Mouse (Mus musculus) bone marrow macrophage, adult 2 months (primary cell): Measurements from ENCODE around the gene Crat. TPM values are rescaled to one million over a fixed set of nuclear protein-coding genes. Genes with fewer than 3 reads are reported as not detected.

Source experiments
- H3K27ac ChIP-seq: 2 replicates; pipeline ENCODE4 v1.5.1; 2012; ENCODE audit warnings: low read depth, low read length; ENCODE audit not compliant: insufficient read depth
- H3K4me1 ChIP-seq: 2 replicates; pipeline ENCODE4 v1.6.1; 2012; ENCODE audit warnings: low read length; ENCODE audit not compliant: control insufficient read depth, insufficient read depth
- H3K4me3 ChIP-seq: 2 replicates; pipeline ENCODE4 v1.5.1; 2012; ENCODE audit warnings: mild to moderate bottlenecking, low read length, moderate library complexity; ENCODE audit not compliant: insufficient read depth
- CTCF ChIP-seq: IDR thresholded peaks from 2 replicates; pipeline ENCODE4 v1.5.1; 2012; ENCODE audit warnings: low read depth, mild to moderate bottlenecking, low read length, moderate library complexity
- POLR2A ChIP-seq: IDR thresholded peaks from 2 replicates; pipeline ENCODE4 v1.6.1; 2012; ENCODE audit warnings: mild to moderate bottlenecking, low read depth, low read length, borderline replicate concordance
- polyA plus RNA-seq: library from polyadenylated mRNA; stranded (reverse); fragments of >200 nt; gene quantifications from 2 replicates; pipeline ENCODE4 v1.2.4, GENCODE M21; 2012; ENCODE audit not compliant: missing spikeins, insufficient read depth, insufficient read length

Gene Crat
- polyA plus RNA-seq, 1 experiment: 66.4 TPM

- peaks cover 8% of the 10 kb centered on the region for H3K4me1 ChIP-seq
- no peak overlapping the region for H3K27ac ChIP-seq
- TF ChIP-seq POLR2A (no peak), CTCF (no peak)
- H3K4me3 ChIP-seq: no peak overlapping the region
These were observed 55.0 kb downstream of the Crat start for GRCm38 (mm10) chr2:30360626-30361025.

GRCm38 (mm10) chr2:30358533-30359531 is 56.8 kb downstream of the Crat start, which contains the start of gene Sh3glb2:
Gene Sh3glb2 (minus strand): TSS chr2:30359337.
- H3K4me3 ChIP-seq: peak within 1 kb of the TSS; percentile 94
- no peak for TF ChIP-seq CTCF
- TF ChIP-seq POLR2A: no peak
- peak within 1 kb of the TSS; percentile 4; the same call in 1 of the 2 replicates for H3K27ac ChIP-seq
- no peaks in the 10 kb centered on the region for H3K4me1 ChIP-seq

- TF ChIP-seq CTCF (no peak), POLR2A (no peak)
- Histone ChIP-seq H3K27ac (no peak overlapping the region), H3K4me1 (no peaks in the 10 kb centered on the region), H3K4me3 (peak overlapping the region; percentile 94)
These were observed 57.8 kb downstream of the Crat start for GRCm38 (mm10) chr2:30357552-30358510.

GRCm38 (mm10) chr2:30356906-30357305 is 58.7 kb downstream of the Crat start:
- Histone ChIP-seq H3K4me1 (no peaks in the 10 kb centered on the region), H3K27ac (no peak overlapping the region), H3K4me3 (no peak overlapping the region)
- no peak for TF ChIP-seq CTCF
- TF ChIP-seq POLR2A: no peak

- no peak for TF ChIP-seq CTCF
- TF ChIP-seq POLR2A: no peak
- no peak overlapping the region for H3K4me3 ChIP-seq
- no peak overlapping the region for H3K27ac ChIP-seq
- H3K4me1 ChIP-seq: peaks cover under 1% of the 10 kb centered on the region; the same call in 1 of the 2 replicates
These were observed 59.3 kb downstream of the Crat start for GRCm38 (mm10) chr2:30356266-30356665.

- H3K4me1 ChIP-seq: peaks cover 2% of the 10 kb centered on the region; the same call in 1 of the 2 replicates
- H3K4me3 ChIP-seq: no peak overlapping the region
- H3K27ac ChIP-seq: no peak overlapping the region
- TF ChIP-seq POLR2A: no peak
- no peak for TF ChIP-seq CTCF
These were observed 59.8 kb downstream of the Crat start for GRCm38 (mm10) chr2:30355861-30356260.

GRCm38 (mm10) chr2:30351149-30351548 is 64.5 kb downstream of the Crat start:
- Histone ChIP-seq H3K4me1 (peaks cover 12% of the 10 kb centered on the region), H3K27ac (no peak overlapping the region), H3K4me3 (no peak overlapping the region)
- no peak for TF ChIP-seq CTCF
- no peak for TF ChIP-seq POLR2A

Other genes with a start within 250 kb of the Crat start
- gene Endog, start 244.3 kb downstream of the Crat start, polyA plus RNA-seq: 5.4 and 6.4 TPM in 2 replicates
- 12.5 and 12.9 TPM in 2 replicates for gene Spout1, start 237.4 kb downstream of the Crat start, polyA plus RNA-seq
- gene Kyat1, start 210.0 kb downstream of the Crat start, polyA plus RNA-seq: 3.5 and 3.9 TPM in 2 replicates
- gene Lrrc8a, start 178.1 kb downstream of the Crat start, polyA plus RNA-seq: 17.0 and 18.9 TPM in 2 replicates
- gene Gm28035, start 175.2 kb downstream of the Crat start, polyA plus RNA-seq: 0.91 and 1.6 TPM in 2 replicates
- gene Phyhd1, start 149.6 kb downstream of the Crat start, polyA plus RNA-seq: 8.2 and 15.3 TPM in 2 replicates
- gene Gm28038, start 134.8 kb downstream of the Crat start, polyA plus RNA-seq: 3.5 TPM in 1 of 2 replicates, not detected in the other
- gene Dolk, start 129.5 kb downstream of the Crat start, polyA plus RNA-seq: 11.5 and 12.4 TPM in 2 replicates
- gene Nup188, start 129.4 kb downstream of the Crat start, polyA plus RNA-seq: 14.9 and 16.0 TPM in 2 replicates
- gene Sh3glb2, start 56.5 kb downstream of the Crat start, polyA plus RNA-seq: 40.8 and 45.1 TPM in 2 replicates
- 3.4 and 6.9 TPM in 2 replicates for gene Miga2, start 51.6 kb downstream of the Crat start, polyA plus RNA-seq
- gene Dolpp1, start 23.6 kb downstream of the Crat start, polyA plus RNA-seq: 24.2 and 28.7 TPM in 2 replicates
- gene Ptpa, start 226 bp upstream of the Crat start, polyA plus RNA-seq: 110 TPM in 2 replicates
- gene Ier5l, start 58.4 kb upstream of the Crat start, polyA plus RNA-seq: 2.0 and 2.4 TPM in 2 replicates
- 0.87 and 2.8 TPM in 2 replicates for gene Cstad, start 179.2 kb upstream of the Crat start, polyA plus RNA-seq